Mouse (Mus musculus): ENCODE results near the gene Prss46. TPM values are rescaled to one million over a fixed set of nuclear protein-coding genes. Genes with fewer than 3 reads are reported as not detected.
A peak's percentile ranks its signal among the peaks of the same experiment; 100 is the strongest.

Gene Prss46
- polyA plus RNA-seq, 1 experiment from 2014 or later: 0.32 TPM

DNA sequence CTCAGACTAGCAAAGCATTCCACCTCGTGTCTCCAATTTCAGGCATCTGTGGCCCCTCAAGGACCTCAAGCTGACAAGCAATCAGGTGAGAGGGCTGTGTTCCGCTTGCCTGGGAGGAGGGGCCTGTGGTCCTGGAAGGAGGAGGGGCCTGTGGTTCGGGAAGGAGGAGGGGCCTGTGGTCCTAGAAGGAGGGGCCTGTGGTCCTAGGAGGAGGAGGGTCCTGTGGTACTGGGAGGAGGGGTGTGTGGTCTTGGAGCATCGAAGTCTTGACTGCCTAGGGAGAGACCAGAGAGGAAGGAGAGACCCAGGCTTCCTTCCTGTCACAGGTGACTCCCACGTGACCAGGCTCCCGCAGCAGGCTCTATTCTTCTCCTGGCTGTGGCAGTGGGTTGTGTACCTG is 52.3 kb downstream of the Prss46 start:
- Histone ChIP-seq H3K27ac (replicated peaks; ENCODE audit: low read depth, low read length) (no peak overlapping the region), H3K4me1 (ENCODE audit: control insufficient read depth, insufficient read depth, low read length) (no peaks in the 10 kb centered on the region), H3K9me3 (ENCODE audit: control insufficient read depth, low read length) (no peaks in the 10 kb centered on the region), H3K27me3 (replicated peaks; ENCODE audit: control insufficient read depth, insufficient read depth, low read length) (no peaks in the 10 kb centered on the region), H3K4me3 (ENCODE audit: low read depth, low read length) (no peak overlapping the region), H3K4me2 (ENCODE audit: low read depth, low read length) (peak overlapping the region; percentile 20), H3K36me3 (ENCODE audit: control insufficient read depth, insufficient read depth, low read length) (no peaks in the 10 kb centered on the region), H3K9ac (ENCODE audit: low read depth, low read length) (no peak overlapping the region)
- peak; percentile 50; the same call in 1 of the 2 replicates for ATAC-seq (ENCODE audit: low read depth)
- WGBS: 12% methylated on average over 6 of the region's 6 CpGs
- peak; percentile 37 for DNase-seq (ENCODE audit: low spot score)

DNA sequence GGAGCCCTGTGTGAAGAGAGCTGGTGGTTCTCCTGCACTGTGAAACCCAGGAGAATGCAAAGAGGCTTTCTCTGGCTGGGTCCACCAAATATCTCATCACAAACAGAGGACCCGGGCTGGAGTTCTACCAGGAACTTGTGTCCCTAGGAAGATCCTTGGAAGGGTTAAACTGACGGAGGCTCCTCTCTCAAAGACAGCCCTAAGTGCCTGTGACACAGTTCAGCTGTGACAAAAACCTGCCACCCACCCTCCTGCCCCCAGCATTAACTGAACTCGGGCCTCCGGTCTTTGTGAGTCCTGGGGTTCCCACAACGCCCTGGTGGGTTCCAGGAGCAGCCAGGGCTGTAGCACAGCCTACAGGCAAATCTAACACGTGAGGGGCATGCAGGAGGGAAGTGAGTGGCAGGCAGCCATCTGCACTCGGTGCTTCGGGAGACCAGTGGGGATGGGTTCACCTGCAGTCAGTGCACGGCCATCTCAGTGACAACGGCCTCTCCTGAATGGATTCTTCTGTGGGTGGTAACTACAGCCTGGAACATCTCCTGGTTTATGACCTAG is 55.2 kb downstream of the Prss46 start:
- Histone ChIP-seq H3K36me3 (ENCODE audit: control insufficient read depth, insufficient read depth, low read length) (no peaks in the 10 kb centered on the region), H3K4me1 (ENCODE audit: control insufficient read depth, insufficient read depth, low read length) (no peaks in the 10 kb centered on the region), H3K9me3 (ENCODE audit: control insufficient read depth, low read length) (no peaks in the 10 kb centered on the region), H3K9ac (ENCODE audit: low read depth, low read length) (no peak overlapping the region), H3K4me3 (ENCODE audit: low read depth, low read length) (no peak overlapping the region), H3K27me3 (replicated peaks; ENCODE audit: control insufficient read depth, insufficient read depth, low read length) (no peaks in the 10 kb centered on the region), H3K4me2 (ENCODE audit: low read depth, low read length) (no peak overlapping the region), H3K27ac (replicated peaks; ENCODE audit: low read depth, low read length) (no peak overlapping the region)
- ATAC-seq (ENCODE audit: low read depth): no peak
- 54% methylated on average over 10 of the region's 10 CpGs for WGBS
- no peak for DNase-seq (ENCODE audit: low spot score)

DNA sequence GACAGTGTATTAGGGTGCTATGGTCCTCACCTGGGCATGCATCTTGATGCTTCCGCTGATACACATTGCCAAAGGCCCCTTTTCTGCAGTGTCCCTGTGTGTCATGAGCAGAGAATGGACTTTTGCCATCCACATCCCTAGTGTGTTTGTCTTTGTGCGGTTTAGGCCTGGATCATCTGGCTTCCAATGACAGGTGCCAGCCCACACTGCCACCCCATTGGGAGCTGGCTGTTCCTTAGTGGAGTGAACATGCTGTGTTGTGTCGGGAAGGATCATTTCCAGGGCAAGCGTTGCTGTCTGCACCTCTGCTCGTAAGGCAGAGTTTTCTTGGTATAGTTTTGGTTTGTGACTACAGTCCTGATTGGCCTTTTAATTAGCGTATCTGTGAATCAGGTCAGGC is 56.9 kb downstream of the Prss46 start:
- 88% methylated on average over 6 of the region's 6 CpGs for WGBS

DNA sequence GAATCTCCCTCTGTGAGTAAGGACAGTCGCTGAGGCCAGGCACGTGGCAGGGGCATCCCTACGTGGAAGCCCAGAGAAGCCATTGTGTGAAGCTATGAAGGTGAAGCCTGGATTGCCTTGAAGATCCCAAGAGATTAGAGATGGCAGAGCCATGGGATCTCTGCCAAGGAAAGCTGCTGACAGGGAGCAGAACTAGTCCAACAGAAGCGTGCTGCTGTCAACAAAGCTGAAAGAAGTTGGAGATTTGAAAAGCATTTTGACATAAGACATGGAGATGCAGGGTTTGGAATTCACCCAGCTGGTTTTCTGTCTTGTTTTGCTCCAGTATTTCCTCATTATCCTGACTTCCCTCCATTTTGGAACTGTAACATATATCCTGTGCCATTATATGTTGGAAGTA is 58.0 kb downstream of the Prss46 start:
- Histone ChIP-seq H3K36me3 (ENCODE audit: control insufficient read depth, insufficient read depth, low read length) (no peaks in the 10 kb centered on the region), H3K4me1 (ENCODE audit: control insufficient read depth, insufficient read depth, low read length) (no peaks in the 10 kb centered on the region), H3K4me2 (ENCODE audit: low read depth, low read length) (no peak overlapping the region), H3K4me3 (ENCODE audit: low read depth, low read length) (no peak overlapping the region), H3K27ac (replicated peaks; ENCODE audit: low read depth, low read length) (no peak overlapping the region), H3K27me3 (replicated peaks; ENCODE audit: control insufficient read depth, insufficient read depth, low read length) (no peaks in the 10 kb centered on the region), H3K9me3 (ENCODE audit: control insufficient read depth, low read length) (no peaks in the 10 kb centered on the region), H3K9ac (ENCODE audit: low read depth, low read length) (no peak overlapping the region)
- WGBS: 78% methylated on average over 4 of the region's 4 CpGs
- peak; percentile 32 for DNase-seq (ENCODE audit: low spot score)
- ATAC-seq (ENCODE audit: low read depth): no peak

More for the DNA sequence above, 56.9 kb downstream of the Prss46 start:
- H3K4me1 ChIP-seq (ENCODE audit: control insufficient read depth, insufficient read depth, low read length): no peaks in the 10 kb centered on the region
- DNase-seq (ENCODE audit: low spot score): no peak
- no peak overlapping the region for H3K4me3 ChIP-seq (ENCODE audit: low read depth, low read length)
- no peak overlapping the region for H3K4me2 ChIP-seq (ENCODE audit: low read depth, low read length)
- no peak for ATAC-seq (ENCODE audit: low read depth)
- no peaks in the 10 kb centered on the region for H3K27me3 ChIP-seq (replicated peaks; ENCODE audit: control insufficient read depth, insufficient read depth, low read length)
- H3K9me3 ChIP-seq (ENCODE audit: control insufficient read depth, low read length): no peaks in the 10 kb centered on the region
- H3K9ac ChIP-seq (ENCODE audit: low read depth, low read length): no peak overlapping the region
- H3K36me3 ChIP-seq (ENCODE audit: control insufficient read depth, insufficient read depth, low read length): no peaks in the 10 kb centered on the region
- no peak overlapping the region for H3K27ac ChIP-seq (replicated peaks; ENCODE audit: low read depth, low read length)

Other genes with a start within 250 kb of the Prss46 start
- gene Nradd, start 220.1 kb upstream of the Prss46 start, polyA plus RNA-seq (2014; fragmentation: Nextera tagmentation; extraction: Ambion mirVana): 21.2 and 30.4 TPM in 2 replicates
- 2.0 and 3.6 TPM in 2 replicates for gene Nbeal2, start 190.3 kb upstream of the Prss46 start, polyA plus RNA-seq (2014; fragmentation: Nextera tagmentation; extraction: Ambion mirVana)
- 104 and 107 TPM in 2 replicates for gene Ccdc12, start 188.0 kb upstream of the Prss46 start, polyA plus RNA-seq (2014; fragmentation: Nextera tagmentation; extraction: Ambion mirVana)
- 39.1 and 53.6 TPM in 2 replicates for gene Myl3, start 102.6 kb upstream of the Prss46 start, polyA plus RNA-seq (2014; fragmentation: Nextera tagmentation; extraction: Ambion mirVana)
- gene Pth1r, start 97.4 kb upstream of the Prss46 start, polyA plus RNA-seq (2014; fragmentation: Nextera tagmentation; extraction: Ambion mirVana): 97.5 and 98.0 TPM in 2 replicates
- not detected in 2 replicates for gene Prss42, start 46.3 kb upstream of the Prss46 start, polyA plus RNA-seq (2014; fragmentation: Nextera tagmentation; extraction: Ambion mirVana)
- not detected in 2 replicates for gene Prss44, start 30.5 kb upstream of the Prss46 start, polyA plus RNA-seq (2014; fragmentation: Nextera tagmentation; extraction: Ambion mirVana)
- gene Prss43, start 17.8 kb upstream of the Prss46 start, polyA plus RNA-seq (2014; fragmentation: Nextera tagmentation; extraction: Ambion mirVana): not detected in 2 replicates
- gene Prss45, start 9.9 kb upstream of the Prss46 start, polyA plus RNA-seq (2014; fragmentation: Nextera tagmentation; extraction: Ambion mirVana): 0.17 TPM in 1 of 2 replicates, not detected in the other
- 0.31 TPM in 1 of 2 replicates, not detected in the other for gene Prss50, start 13.5 kb downstream of the Prss46 start, polyA plus RNA-seq (2014; fragmentation: Nextera tagmentation; extraction: Ambion mirVana)
- gene Als2cl, start 35.4 kb downstream of the Prss46 start, polyA plus RNA-seq (2014; fragmentation: Nextera tagmentation; extraction: Ambion mirVana): 3.0 and 3.4 TPM in 2 replicates
- 0.85 and 1.3 TPM in 2 replicates for gene Tmie, start 35.6 kb downstream of the Prss46 start, polyA plus RNA-seq (2014; fragmentation: Nextera tagmentation; extraction: Ambion mirVana)
- gene Fam240a, start 72.4 kb downstream of the Prss46 start, polyA plus RNA-seq (2014; fragmentation: Nextera tagmentation; extraction: Ambion mirVana): not detected in 2 replicates
- 0.62 and 0.63 TPM in 2 replicates for gene Tdgf1, start 101.7 kb downstream of the Prss46 start, polyA plus RNA-seq (2014; fragmentation: Nextera tagmentation; extraction: Ambion mirVana)
- gene Lrrc2, start 107.0 kb downstream of the Prss46 start, polyA plus RNA-seq (2014; fragmentation: Nextera tagmentation; extraction: Ambion mirVana): 0.21 and 0.28 TPM in 2 replicates
- gene Rtp3, start 146.1 kb downstream of the Prss46 start, polyA plus RNA-seq (2014; fragmentation: Nextera tagmentation; extraction: Ambion mirVana): 0.21 and 0.35 TPM in 2 replicates
- gene Ltf, start 174.8 kb downstream of the Prss46 start, polyA plus RNA-seq (2014; fragmentation: Nextera tagmentation; extraction: Ambion mirVana): 3.0 and 4.2 TPM in 2 replicates
- gene Ccrl2, start 213.0 kb downstream of the Prss46 start, polyA plus RNA-seq (2014; fragmentation: Nextera tagmentation; extraction: Ambion mirVana): 0.35 and 0.97 TPM in 2 replicates

Measured in embryonic facial prominence, embryonic 14.5 days (tissue).